Mouse (Mus musculus): ENCODE measurements around the gene Htra1.

DNA sequence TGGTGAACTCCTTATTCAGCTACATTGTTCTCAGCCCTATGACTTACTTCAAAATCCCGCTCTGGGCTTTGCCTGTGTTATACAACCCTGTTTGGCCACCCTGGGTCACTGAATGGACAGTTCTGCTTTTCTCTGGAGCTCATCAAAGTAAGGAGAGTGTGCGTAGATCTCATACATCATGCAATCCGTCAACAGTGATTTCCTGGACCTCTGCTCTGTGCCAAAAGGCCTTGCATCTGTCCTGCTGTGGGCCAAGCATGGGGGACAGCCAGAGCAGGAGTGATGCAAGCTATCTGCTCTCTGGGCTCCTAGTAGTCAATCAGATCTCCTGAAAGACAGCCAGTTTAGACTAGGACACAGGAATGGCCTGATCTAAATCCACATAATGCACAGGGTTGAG is 49.8 kb downstream of the Htra1 start:
- TF ChIP-seq POLR2A (IDR thresholded peaks at IDR 0.05; ENCODE audit: low read depth, low read length) (no peak), CTCF (IDR thresholded peaks at IDR 0.05; ENCODE audit: extremely low read depth, insufficient read depth, insufficient read length, insufficient replicate concordance) (no peak)
